Mouse (Mus musculus): ENCODE measurements at regions not wholly inside any gene's neighbourhood (a gene's known extent, or its start where the extent isn't known, plus 50 kb on each side); places are given as distances from the start of the nearest gene placed in this dataset.

GRCm38 (mm10) chr10:85320971-85321370 is 65.6 kb upstream of the Btbd11 start:
- no peak for TF ChIP-seq CTCF (conservative IDR thresholded peaks at IDR 0.05)

GRCm38 (mm10) chr10:85322280-85322679 is 64.3 kb upstream of the Btbd11 start:
- TF ChIP-seq CTCF (conservative IDR thresholded peaks at IDR 0.05): no peak
- H3K27ac ChIP-seq: no peak overlapping the region
- no peak for DNase-seq (ENCODE audit: low spot score in 2 of 2)
- H3K4me3 ChIP-seq: no peak overlapping the region

More at GRCm38 (mm10) chr10:85320971-85321370, 65.6 kb upstream of the Btbd11 start:
- Histone ChIP-seq H3K4me3 (no peak overlapping the region), H3K27ac (no peak overlapping the region)
- no peak for DNase-seq (ENCODE audit: low spot score in 2 of 2)

GRCm38 (mm10) chr10:85329382-85329781 is 57.2 kb upstream of the Btbd11 start:
- Histone ChIP-seq H3K4me3 (no peak overlapping the region), H3K27ac (no peak overlapping the region)
- DNase-seq (ENCODE audit: low spot score in 2 of 2): no peak
- no peak for TF ChIP-seq CTCF (conservative IDR thresholded peaks at IDR 0.05)

- H3K4me3 ChIP-seq: no peak overlapping the region
- no peak for TF ChIP-seq CTCF (conservative IDR thresholded peaks at IDR 0.05)
- no peak for DNase-seq (ENCODE audit: low spot score in 2 of 2)
- H3K27ac ChIP-seq: no peak overlapping the region
Measured at GRCm38 (mm10) chr10:85330938-85331691, 55.5 kb upstream of the Btbd11 start.

Small RNA genes lying in the stretch of these regions (microRNA-seq; reads per million reads assigned to microRNA genes)
- gene Gm27392: 0 reads per million in 2 experiments

Data from layer of hippocampus, adult 2 months (tissue).